ENCODE assay signal across 31 mouse cellular contexts in genomic region chr1:36671260-36671659, GRCm38 (mm10). TPM values are rescaled to one million over a fixed set of nuclear protein-coding genes. Genes with fewer than 3 reads are reported as not detected.
A peak's percentile ranks its signal among the peaks of the same experiment; 100 is the strongest.
DNase-seq lines count a peak whose midpoint lies in the region; ATAC-seq and TF ChIP-seq lines count a peak whose summit lies in the region.
"Had no signal": no experiment of that assay in that cellular context is flagged by ENCODE, and none has a peak within 500 bp of the region (broad histone marks: within the 10 kb centered on the region; RNA-seq: fewer than 3 reads in every experiment).

No protein-coding gene starts in this region.

- no peak overlapping the region for H3K4me2 ChIP-seq in liver, embryonic 11.5 days
- peak overlapping the region; percentile 1 for H3K4me2 ChIP-seq in liver, embryonic 14.5 days (ENCODE audit: low read depth)
- H3K4me2 ChIP-seq in stomach, postnatal 0 days (replicated peaks; ENCODE audit: low read depth), result no peak overlapping the region
- H3K4me2 ChIP-seq: embryonic facial prominence, embryonic 13.5 days; heart, embryonic 11.5 days; hindbrain, embryonic 12.5 days; hindbrain, embryonic 15.5 days had no signal

- H3K27me3 ChIP-seq in MEL (ENCODE audit: control insufficient read depth in 1 of 2, insufficient read depth in 2 of 2, low read length in 2 of 2), result peaks cover 7 to 8% of the 10 kb centered on the region in 2 experiments
- no peaks in the 10 kb centered on the region for H3K27me3 ChIP-seq in liver, embryonic 11.5 days (replicated peaks; ENCODE audit: control insufficient read depth, insufficient read depth, low read length)
- H3K27me3 ChIP-seq in liver, embryonic 14.5 days (ENCODE audit: control insufficient read depth, insufficient read depth, low read length), result no peaks in the 10 kb centered on the region
- no peaks in the 10 kb centered on the region for H3K27me3 ChIP-seq in stomach, postnatal 0 days (ENCODE audit: control insufficient read depth, insufficient read depth, low read length)
- H3K27me3 ChIP-seq: embryonic facial prominence, embryonic 13.5 days; hindbrain, embryonic 12.5 days; hindbrain, embryonic 15.5 days had no signal

- H3K9me3 ChIP-seq in MEL (replicated peaks; ENCODE audit: insufficient read depth, low read length), result no peaks in the 10 kb centered on the region
- H3K9me3 ChIP-seq in liver, embryonic 11.5 days (ENCODE audit: control insufficient read depth, low read length), result no peaks in the 10 kb centered on the region
- no peaks in the 10 kb centered on the region for H3K9me3 ChIP-seq in liver, embryonic 14.5 days (ENCODE audit: control insufficient read depth, low read length)
- no peaks in the 10 kb centered on the region for H3K9me3 ChIP-seq in stomach, postnatal 0 days (ENCODE audit: control insufficient read depth, low read length)
- H3K9me3 ChIP-seq: embryonic facial prominence, embryonic 10.5 days; embryonic facial prominence, embryonic 13.5 days; hindbrain, embryonic 12.5 days; hindbrain, embryonic 15.5 days had no signal

- peak; percentile 56; the same call in 1 of the 2 replicates for ATAC-seq in liver, embryonic 11.5 days (replicated peaks; ENCODE audit: low FRiP score)
- peak; percentile 76 for ATAC-seq in liver, embryonic 14.5 days (ENCODE audit: insufficient read depth)
- peak; percentile 44; the same call in 1 of the 2 replicates for ATAC-seq in megakaryocyte-erythroid progenitor cell, adult 5-6 weeks (replicated peaks; ENCODE audit: low FRiP score, low TSS enrichment, poor library complexity, severe bottlenecking)
- ATAC-seq in stomach, postnatal 0 days (ENCODE audit: low FRiP score, low TSS enrichment), result no peak
- no peak for ATAC-seq in cerebellum, adult (ENCODE audit: insufficient number of reproducible peaks, low FRiP score, low TSS enrichment)
- ATAC-seq: activated CD4-positive, CD25-positive, alpha-beta regulatory T cell, adult 4 months; CD4-positive, CD25-positive, alpha-beta regulatory T cell, adult 4 months; forebrain, embryonic 14.5 days; forebrain, postnatal 0 days had no signal

- TF ChIP-seq EP300 in MEL (IDR thresholded peaks at IDR 0.05; ENCODE audit: low read depth in 1 of 2, low read length in 2 of 2), result 0 out of 4 replicates have a peak, but pooled peaks of 1 of the 2 experiments have one; percentile 8
- TF ChIP-seq EP300 in liver, embryonic 14.5 days (IDR thresholded peaks at IDR 0.05; ENCODE audit: low read depth), result peak; percentile 60
- TF ChIP-seq EP300 in stomach, postnatal 0 days (optimal IDR thresholded peaks at IDR 0.05), result no peak

- H3K4me1 ChIP-seq in MEL (ENCODE audit: control insufficient read depth in 1 of 2, insufficient read depth in 2 of 2, low read length in 2 of 2), result peaks cover 2 to 15% of the 10 kb centered on the region in 2 experiments; a peak in 2 of 4 replicates
- peaks cover 17% of the 10 kb centered on the region for H3K4me1 ChIP-seq in liver, embryonic 11.5 days (replicated peaks; ENCODE audit: control insufficient read depth, insufficient read depth, low read length)
- H3K4me1 ChIP-seq in liver, embryonic 14.5 days (replicated peaks; ENCODE audit: control insufficient read depth in 2 of 2, insufficient read depth in 2 of 2, low read length in 1 of 2), result peaks cover 13 to 19% of the 10 kb centered on the region in 2 experiments
- no peaks in the 10 kb centered on the region for H3K4me1 ChIP-seq in stomach, postnatal 0 days (replicated peaks; ENCODE audit: control insufficient read depth, insufficient read depth)
- H3K4me1 ChIP-seq: hindbrain, embryonic 12.5 days; hindbrain, embryonic 15.5 days had no signal

- H3K36me3 ChIP-seq in MEL (ENCODE audit: control insufficient read depth in 1 of 2, insufficient read depth in 2 of 2, low read length in 2 of 2), result peaks cover 0 to 14% of the 10 kb centered on the region in 2 experiments; a peak in 2 of 4 replicates
- no peaks in the 10 kb centered on the region for H3K36me3 ChIP-seq in liver, embryonic 11.5 days (ENCODE audit: control insufficient read depth, insufficient read depth, low read length)
- H3K36me3 ChIP-seq in liver, embryonic 14.5 days (replicated peaks; ENCODE audit: control insufficient read depth, insufficient read depth, low read depth), result no peaks in the 10 kb centered on the region
- no peaks in the 10 kb centered on the region for H3K36me3 ChIP-seq in stomach, postnatal 0 days (ENCODE audit: control insufficient read depth, insufficient read depth, low read length)
- H3K36me3 ChIP-seq: embryonic facial prominence, embryonic 10.5 days; embryonic facial prominence, embryonic 13.5 days; hindbrain, embryonic 12.5 days; hindbrain, embryonic 15.5 days had no signal

- no peak for TF ChIP-seq RAD21 in MEL (IDR thresholded peaks at IDR 0.05; ENCODE audit: low read depth, low read length)

- WGBS in liver, embryonic 11.5 days, result 79% methylated on average over 10 of the region's 10 CpGs
- 46% methylated on average over 10 of the region's 10 CpGs for WGBS in liver, embryonic 14.5 days (ENCODE audit: insufficient replicate concordance)
- 90% methylated on average over 10 of the region's 10 CpGs for WGBS in stomach, postnatal 0 days

- H3K79me2 ChIP-seq in MEL (ENCODE audit: control insufficient read depth, insufficient read depth, low read length, poor library complexity), result no peaks in the 10 kb centered on the region

- no peak overlapping the region for H3K4me3 ChIP-seq in MEL (ENCODE audit: control insufficient read depth in 1 of 2, insufficient read depth in 1 of 2, low read depth in 2 of 2, low read length in 2 of 2)
- no peak overlapping the region for H3K4me3 ChIP-seq in liver, embryonic 11.5 days (ENCODE audit: low read depth, low read length)
- no peak overlapping the region for H3K4me3 ChIP-seq in liver, embryonic 14.5 days (ENCODE audit: insufficient read depth in 1 of 2, low read depth in 2 of 2, low read length in 2 of 2)
- H3K4me3 ChIP-seq in stomach, postnatal 0 days (ENCODE audit: low read depth, low read length), result no peak overlapping the region
- H3K4me3 ChIP-seq: embryonic facial prominence, embryonic 10.5 days; embryonic facial prominence, embryonic 13.5 days; gastrocnemius, adult 2 months; hindbrain, embryonic 12.5 days; hindbrain, embryonic 15.5 days had no signal

- DNase-seq in MEL (ENCODE audit: low read depth, low spot score), result no peak
- DNase-seq in liver, embryonic 11.5 days (ENCODE audit: low spot score), result no peak
- DNase-seq in liver, embryonic 14.5 days (ENCODE audit: low read depth in 3 of 3, low spot score in 3 of 3), result peak; percentile 32 to 41 (median 33)
- no peak for DNase-seq in stomach, postnatal 0 days (ENCODE audit: low spot score)
- DNase-seq: adrenal gland, adult 8-10 months; adrenal gland, postnatal 36 days; cerebellum, adult 11-12 months; cerebellum, adult 8-10 months; cerebellum, postnatal 10 days; cerebellum, postnatal 36 days; embryo, embryonic 11 days; forebrain, postnatal 0 days; gastrocnemius, adult 2 months; gastrocnemius, postnatal 14 days; heart, adult 11 months had no signal

- no peak for TF ChIP-seq CTCF in MEL (IDR thresholded peaks at IDR 0.05 in 2 of 3, conservative IDR thresholded peaks at IDR 0.05 in 1 of 3; ENCODE audit: control insufficient read depth in 1 of 3, insufficient read depth in 1 of 3, low read depth in 2 of 3, low read length in 3 of 3, poor library complexity in 1 of 3, severe bottlenecking in 1 of 3)
- no peak for TF ChIP-seq CTCF in liver, embryonic 14.5 days (IDR thresholded peaks at IDR 0.05; ENCODE audit: low read depth)
- TF ChIP-seq CTCF in stomach, postnatal 0 days (IDR thresholded peaks at IDR 0.05; ENCODE audit: low read depth), result no peak

- 0 out of 2 replicates have a peak overlapping the region, but pooled peaks have one; percentile 23 for H3K9ac ChIP-seq in MEL (ENCODE audit: control insufficient read depth, low read depth, low read length, poor library complexity, severe bottlenecking)
- no peak overlapping the region for H3K9ac ChIP-seq in liver, embryonic 11.5 days (ENCODE audit: low read depth, low read length)
- no peak overlapping the region for H3K9ac ChIP-seq in liver, embryonic 14.5 days (replicated peaks)
- no peak overlapping the region for H3K9ac ChIP-seq in stomach, postnatal 0 days (ENCODE audit: low read length)
- H3K9ac ChIP-seq: embryonic facial prominence, embryonic 13.5 days; forebrain, postnatal 0 days; hindbrain, embryonic 12.5 days; hindbrain, embryonic 15.5 days had no signal

- TF ChIP-seq POLR2A in MEL (IDR thresholded peaks at IDR 0.05; ENCODE audit: control insufficient read depth in 1 of 2, insufficient read depth in 1 of 2, low read depth in 1 of 2, low read length in 2 of 2, poor library complexity in 1 of 2), result no peak

- H3K27ac ChIP-seq in MEL (ENCODE audit: control insufficient read depth, low read depth, low read length), result no peak overlapping the region
- H3K27ac ChIP-seq in liver, embryonic 11.5 days (ENCODE audit: low read depth, low read length), result no peak overlapping the region
- H3K27ac ChIP-seq in liver, embryonic 14.5 days, result no peak overlapping the region
- no peak overlapping the region for H3K27ac ChIP-seq in stomach, postnatal 0 days (replicated peaks)
- H3K27ac ChIP-seq: embryonic facial prominence, embryonic 10.5 days; embryonic facial prominence, embryonic 13.5 days; gastrocnemius, adult 2 months; hindbrain, embryonic 12.5 days; hindbrain, embryonic 15.5 days had no signal

RNA-seq across cellular contexts. Expression of gene Fam178b, which starts 11.7 kb away (rescaled TPM):
- 0.19 and 0.33 TPM in 2 replicates for total RNA-seq in MEL (2012; rRNA removed)
- under 1 TPM in 1 of 2 experiments, not detected in 1; 0.29 TPM for polyA plus RNA-seq in MEL (2012; ENCODE audit: insufficient read depth in 1 of 2, insufficient read length in 2 of 2, low read depth in 1 of 2, low replicate concordance in 2 of 2, missing spikeins in 1 of 2)
- polyA plus RNA-seq in liver, embryonic 11.5 days (2014; fragmentation: Nextera tagmentation; extraction: Ambion mirVana), result 0.22 and 0.30 TPM in 2 replicates
- 0.21 TPM in 2 replicates for polyA plus RNA-seq in liver, embryonic 14.5 days (2012; rRNA removed)
- 0.27 TPM in 1 of 2 replicates, not detected in the other for polyA plus RNA-seq in liver, embryonic 14.5 days (2014; fragmentation: Nextera tagmentation; extraction: Ambion mirVana)
- not detected in 2 replicates for total RNA-seq in megakaryocyte-erythroid progenitor cell, adult 5-6 weeks (2014; fragmentation: Nextera tagmentation)
- not detected in 2 replicates for total RNA-seq in megakaryocyte-erythroid progenitor cell, adult 5-6 weeks (2017)
- polyA plus RNA-seq in stomach, postnatal 0 days (2015; fragmentation: Nextera tagmentation; extraction: Ambion mirVana), result 0.59 and 0.77 TPM in 2 replicates
- total RNA-seq: forebrain, postnatal 0 days; hematopoietic stem cell, adult 5-6 weeks had no signal
- polyA plus RNA-seq: activated CD4-positive, CD25-positive, alpha-beta regulatory T cell, adult 4 months; CD4-positive, CD25-positive, alpha-beta regulatory T cell, adult 4 months; forebrain, embryonic 11.5 days; forebrain, embryonic 14.5 days; forebrain, postnatal 0 days; hindbrain, embryonic 15.5 days had no signal

RNA-seq across cellular contexts. Expression of gene Cox5b, which starts 20.0 kb away (rescaled TPM):
- total RNA-seq in MEL (2012; rRNA removed), result 498 and 541 TPM in 2 replicates
- 1,000 to 10,000 TPM in 1 of 2 experiments, not detected in 1; 1,152 TPM for polyA plus RNA-seq in MEL (2012; ENCODE audit: insufficient read depth in 1 of 2, insufficient read length in 2 of 2, low read depth in 1 of 2, low replicate concordance in 2 of 2, missing spikeins in 1 of 2)
- 752 and 790 TPM in 2 replicates for polyA plus RNA-seq in liver, embryonic 11.5 days (2014; fragmentation: Nextera tagmentation; extraction: Ambion mirVana)
- polyA plus RNA-seq in liver, embryonic 14.5 days (2012; rRNA removed), result 179 and 292 TPM in 2 replicates
- 515 and 525 TPM in 2 replicates for polyA plus RNA-seq in liver, embryonic 14.5 days (2014; fragmentation: Nextera tagmentation; extraction: Ambion mirVana)
- 728 and 806 TPM in 2 replicates for total RNA-seq in megakaryocyte-erythroid progenitor cell, adult 5-6 weeks (2014; fragmentation: Nextera tagmentation)
- total RNA-seq in megakaryocyte-erythroid progenitor cell, adult 5-6 weeks (2017), result 1,234 and 1,237 TPM in 2 replicates
- polyA plus RNA-seq in stomach, postnatal 0 days (2015; fragmentation: Nextera tagmentation; extraction: Ambion mirVana), result 829 and 834 TPM in 2 replicates

RNA-seq across cellular contexts. Expression of gene 4933424G06Rik, which starts 38.7 kb away (rescaled TPM):
- total RNA-seq in MEL (2012; rRNA removed), result not detected in 2 replicates
- polyA plus RNA-seq in MEL (2012; ENCODE audit: insufficient read depth in 1 of 2, insufficient read length in 2 of 2, low read depth in 1 of 2, low replicate concordance in 2 of 2, missing spikeins in 1 of 2), result not detected
- polyA plus RNA-seq in liver, embryonic 11.5 days (2014; fragmentation: Nextera tagmentation; extraction: Ambion mirVana), result not detected in 2 replicates
- not detected in 2 replicates for polyA plus RNA-seq in liver, embryonic 14.5 days (2012; rRNA removed)
- not detected in 2 replicates for polyA plus RNA-seq in liver, embryonic 14.5 days (2014; fragmentation: Nextera tagmentation; extraction: Ambion mirVana)
- total RNA-seq in megakaryocyte-erythroid progenitor cell, adult 5-6 weeks (2014; fragmentation: Nextera tagmentation), result not detected in 2 replicates
- total RNA-seq in megakaryocyte-erythroid progenitor cell, adult 5-6 weeks (2017), result not detected in 2 replicates
- polyA plus RNA-seq in stomach, postnatal 0 days (2015; fragmentation: Nextera tagmentation; extraction: Ambion mirVana), result 0.16 TPM in 1 of 2 replicates, not detected in the other
- total RNA-seq: adrenal gland, adult 8-10 months; adrenal gland, postnatal 36 days; forebrain, postnatal 0 days; gastrocnemius, postnatal 4 days; heart, adult 8-10 months; heart, postnatal 25 days; hematopoietic stem cell, adult 5-6 weeks had no signal
- polyA plus RNA-seq: activated CD4-positive, CD25-positive, alpha-beta regulatory T cell, adult 4 months; CD4-positive, CD25-positive, alpha-beta regulatory T cell, adult 4 months; embryonic facial prominence, embryonic 10.5 days; forebrain, embryonic 14.5 days; heart, embryonic 11.5 days; heart, postnatal 0 days; hindbrain, embryonic 12.5 days had no signal

RNA-seq across cellular contexts. Expression of gene Actr1b, which starts 43.0 kb away (rescaled TPM):
- 71.0 and 86.1 TPM in 2 replicates for total RNA-seq in MEL (2012; rRNA removed)
- polyA plus RNA-seq in MEL (2012; ENCODE audit: insufficient read depth in 1 of 2, insufficient read length in 2 of 2, low read depth in 1 of 2, low replicate concordance in 2 of 2, missing spikeins in 1 of 2), result 100 to 1,000 TPM in 1 of 2 experiments, not detected in 1; 106 TPM
- 74.1 and 81.0 TPM in 2 replicates for polyA plus RNA-seq in liver, embryonic 11.5 days (2014; fragmentation: Nextera tagmentation; extraction: Ambion mirVana)
- polyA plus RNA-seq in liver, embryonic 14.5 days (2012; rRNA removed), result 20.7 and 27.5 TPM in 2 replicates
- polyA plus RNA-seq in liver, embryonic 14.5 days (2014; fragmentation: Nextera tagmentation; extraction: Ambion mirVana), result 21.4 and 22.2 TPM in 2 replicates
- total RNA-seq in megakaryocyte-erythroid progenitor cell, adult 5-6 weeks (2014; fragmentation: Nextera tagmentation), result 45.8 and 49.2 TPM in 2 replicates
- total RNA-seq in megakaryocyte-erythroid progenitor cell, adult 5-6 weeks (2017), result 49.1 and 51.1 TPM in 2 replicates
- 60.5 and 62.2 TPM in 2 replicates for polyA plus RNA-seq in stomach, postnatal 0 days (2015; fragmentation: Nextera tagmentation; extraction: Ambion mirVana)

Comparison
In these comparisons a context has a peak if more than half of its experiments do, and no peak if none do; other contexts are left out.
1. DNase-seq: peak in liver, embryonic 14.5 days (3 of 3); none in MEL (single experiment), liver, embryonic 11.5 days (single experiment) and stomach, postnatal 0 days (single experiment).
2. ATAC-seq: peak in liver, embryonic 11.5 days (single experiment), liver, embryonic 14.5 days (single experiment) and megakaryocyte-erythroid progenitor cell, adult 5-6 weeks (single experiment); none in stomach, postnatal 0 days (single experiment) and cerebellum, adult (single experiment).